Mouse (Mus musculus) CH12.LX (cell line): ENCODE data around the gene Lcn8.

ENCODE experiments used
- BHLHE40 ChIP-seq: IDR thresholded peaks from 2 replicates; pipeline ENCODE4 v1.6.1; 2011; ENCODE audit warnings: mild to moderate bottlenecking, low read depth, low read length, improper control_type of control experiment
- CTCF ChIP-seq, 2 experiments: IDR thresholded peaks in 1 of 2; conservative IDR thresholded peaks in 1 of 2; 2 replicates each; pipeline ENCODE4 v1.5.1; 2011 to 2012; ENCODE audit warnings: low read depth in 2 of 2, low read length in 2 of 2, improper control_type of control experiment in 1 of 2, inconsistent platforms in 1 of 2, mild to moderate bottlenecking in 1 of 2, moderate library complexity in 1 of 2
- EP300 ChIP-seq: IDR thresholded peaks from 2 replicates; pipeline ENCODE4 v1.6.1; 2011; ENCODE audit warnings: low read length, improper control_type of control experiment
- IRF4 ChIP-seq: IDR thresholded peaks from 2 replicates; pipeline ENCODE4 v1.6.1; 2014; ENCODE audit warnings: low read depth, mild to moderate bottlenecking, inconsistent platforms, low read length, improper control_type of control experiment
- JUND ChIP-seq: conservative IDR thresholded peaks from 2 replicates; pipeline ENCODE4 v1.6.1; 2011; ENCODE audit warnings: low read depth, low read length, improper control_type of control experiment
- POLR2A ChIP-seq: IDR thresholded peaks from 2 replicates; pipeline ENCODE4 v1.6.1; 2011; ENCODE audit warnings: low read depth, mild to moderate bottlenecking, improper control_type of control experiment, low read length
- SIN3A ChIP-seq: IDR thresholded peaks from 2 replicates; pipeline ENCODE4 v1.6.1; 2012; ENCODE audit warnings: low read length, improper control_type of control experiment, inconsistent platforms
- ZC3H11A ChIP-seq: IDR thresholded peaks from 2 replicates; pipeline ENCODE4 v1.6.1; 2012; ENCODE audit warnings: low read depth, mild to moderate bottlenecking, inconsistent platforms, low read length, improper control_type of control experiment

- TF ChIP-seq SIN3A (no peak), POLR2A (no peak), CTCF (conservative IDR thresholded peaks at IDR 0.05 in 1 of 2, IDR thresholded peaks at IDR 0.05 in 1 of 2; ENCODE audit: low read depth in 2 of 2, low read length in 2 of 2) (peak; percentile 74 to 85), EP300 (no peak), BHLHE40 (no peak), IRF4 (no peak), ZC3H11A (no peak), JUND (no peak)
These were observed 10.6 kb downstream of the Lcn8 start for GRCm38 (mm10) chr2:25663511-25663910.
